Mouse (Mus musculus) G1E-ER4 (cell line): ENCODE measurements around the gene Cpeb3. TPM values are rescaled to one million over a fixed set of nuclear protein-coding genes. Genes with fewer than 3 reads are reported as not detected.

Source experiments
- GATA1 ChIP-seq: IDR thresholded peaks from one replicate; pipeline ENCODE4 v1.8.0; 2012; ENCODE audit warnings: low read length, inconsistent platforms
- polyA plus RNA-seq: library from polyadenylated mRNA; stranded (reverse); fragments of >175 nt; gene quantifications from 2 replicates; pipeline ENCODE4 v1.2.3, GENCODE M21; 2012

Gene Cpeb3
- polyA plus RNA-seq, 1 experiment = 1.7 TPM

- no peak for TF ChIP-seq GATA1
Observed at GRCm38 (mm10) chr19:37175436-37175805, 33.0 kb downstream of the Cpeb3 start.

- no peak for TF ChIP-seq GATA1
Observed at GRCm38 (mm10) chr19:37174716-37175435, 33.5 kb downstream of the Cpeb3 start.

GRCm38 (mm10) chr19:37174116-37174715, 34.2 kb downstream of the Cpeb3 start:
- no peak for TF ChIP-seq GATA1

DNA sequence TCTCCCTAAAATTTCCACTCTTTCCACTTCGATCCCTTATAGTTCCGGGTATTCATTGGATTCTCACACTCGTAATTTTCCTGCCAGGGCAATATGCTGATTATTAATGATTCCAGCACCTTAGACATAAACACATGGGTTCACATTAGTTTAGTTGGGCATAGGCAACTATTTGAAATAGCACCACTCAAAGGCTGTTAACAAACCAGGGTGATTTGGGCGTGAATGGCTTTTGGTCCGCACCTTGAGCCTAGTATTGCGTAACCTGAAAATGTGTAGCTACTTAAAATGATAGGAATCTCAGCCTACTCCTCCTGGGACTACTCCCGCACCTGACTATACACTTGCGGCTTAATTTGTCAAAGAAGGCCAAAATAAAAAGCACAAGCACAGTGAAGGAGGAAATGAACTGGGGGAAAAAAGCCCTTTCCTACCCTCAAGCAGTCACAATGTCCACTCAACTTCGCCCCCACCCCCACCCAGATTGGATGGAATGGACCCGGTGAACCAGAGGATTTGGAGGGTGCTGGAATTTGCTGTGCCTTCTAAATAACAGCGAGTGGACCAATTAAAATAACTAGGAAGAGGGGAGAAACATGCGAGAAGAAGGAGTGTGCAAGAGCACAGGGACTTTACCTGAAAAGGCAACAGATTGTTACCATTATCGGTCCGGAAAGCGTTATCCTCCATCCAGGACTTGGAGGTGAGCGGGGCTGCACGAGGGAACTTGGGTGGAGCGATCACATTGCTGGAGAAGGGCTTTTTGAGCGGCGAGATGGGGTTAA, 34.9 kb downstream of the Cpeb3 start:
- no peak for TF ChIP-seq GATA1

- no peak for TF ChIP-seq GATA1
Observed at GRCm38 (mm10) chr19:37172566-37173130, 35.8 kb downstream of the Cpeb3 start.

- TF ChIP-seq GATA1 = no peak
Observed at GRCm38 (mm10) chr19:37172096-37172495, 36.3 kb downstream of the Cpeb3 start.

- TF ChIP-seq GATA1 = no peak
Observed at GRCm38 (mm10) chr19:37156770-37157336, 51.5 kb downstream of the Cpeb3 start.

DNA sequence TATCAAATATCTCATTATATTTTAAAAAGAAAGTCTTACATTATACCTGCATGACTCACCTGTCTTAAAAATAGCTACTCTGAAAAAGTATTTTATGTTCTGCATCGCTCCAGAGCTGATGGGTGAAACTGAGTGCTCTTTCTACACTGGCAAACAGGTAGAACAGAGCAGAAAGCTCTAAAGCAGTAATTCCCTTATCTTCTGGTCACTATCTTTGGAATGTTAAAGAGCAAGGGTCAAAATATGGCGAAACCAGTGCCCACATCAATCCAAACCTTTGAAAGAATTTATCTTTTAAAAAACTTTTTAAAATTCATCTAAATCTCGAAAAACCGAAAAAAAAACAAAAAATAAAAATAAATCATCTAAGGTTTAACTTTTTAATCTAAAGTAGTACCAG, 52.4 kb downstream of the Cpeb3 start:
- TF ChIP-seq GATA1 = no peak

- TF ChIP-seq GATA1 = no peak
Observed at GRCm38 (mm10) chr19:37147145-37147544, 61.3 kb downstream of the Cpeb3 start.

DNA sequence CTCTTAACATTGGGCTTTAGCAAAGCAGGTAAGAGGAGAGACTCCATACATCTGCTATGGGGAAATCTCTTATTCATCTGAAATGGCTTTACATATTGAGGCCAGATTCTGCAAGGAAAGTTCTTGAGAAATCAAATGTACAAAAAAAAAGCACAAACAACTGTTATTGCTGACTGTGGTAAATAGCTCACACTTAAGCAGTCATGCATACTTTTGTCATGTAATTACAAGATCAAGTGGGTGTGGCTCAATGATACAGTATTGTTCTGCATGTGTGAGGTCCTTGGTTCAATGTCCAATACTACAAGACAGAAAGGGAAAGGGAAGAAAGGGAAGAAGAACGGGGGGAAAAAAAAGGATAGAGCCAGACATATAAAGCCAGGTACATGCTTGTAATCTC, 62.6 kb downstream of the Cpeb3 start:
- TF ChIP-seq GATA1 = no peak

GRCm38 (mm10) chr19:37145401-37145800, 63.0 kb downstream of the Cpeb3 start:
- no peak for TF ChIP-seq GATA1

- TF ChIP-seq GATA1 = peak; percentile 97
Observed at GRCm38 (mm10) chr19:37141623-37142022, 66.8 kb downstream of the Cpeb3 start.

DNA sequence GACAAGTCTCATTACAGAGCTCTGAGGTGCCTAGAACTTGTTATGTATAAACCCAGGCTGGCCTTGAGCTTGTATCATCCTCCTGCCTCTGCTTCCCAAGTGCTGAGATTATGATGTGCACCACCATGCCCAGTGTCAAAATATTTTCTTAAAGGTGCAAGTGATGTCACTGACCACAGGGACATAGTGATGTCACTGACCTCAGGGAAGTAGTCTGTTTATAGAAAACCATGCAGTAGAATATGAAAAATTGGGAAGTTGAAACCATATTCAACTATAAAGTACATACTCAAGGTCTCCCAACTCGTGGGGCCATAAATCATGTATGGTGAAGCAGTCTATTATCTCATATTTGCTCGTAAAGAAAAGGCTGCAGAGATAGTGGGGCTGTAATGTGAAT, 71.3 kb downstream of the Cpeb3 start:
- no peak for TF ChIP-seq GATA1

DNA sequence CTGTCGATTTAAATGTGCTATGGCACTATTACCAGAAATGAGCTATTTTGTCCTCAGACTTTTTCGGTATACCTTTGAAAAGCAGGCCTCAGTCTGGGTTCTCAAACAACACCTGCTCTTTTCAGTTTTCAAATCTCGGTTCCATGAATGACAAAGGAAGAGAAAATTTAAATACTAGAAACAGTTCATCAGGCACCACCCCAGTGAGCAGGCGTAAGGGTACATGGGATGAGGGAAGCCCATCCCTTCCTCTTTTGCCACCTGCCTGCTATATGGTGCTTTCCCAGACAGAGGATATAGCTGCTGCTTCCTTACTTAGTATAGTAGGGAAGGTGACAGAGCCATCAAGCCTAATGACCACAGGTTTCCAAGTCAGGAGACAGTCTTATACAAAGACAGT, 74.7 kb downstream of the Cpeb3 start:
- no peak for TF ChIP-seq GATA1

GRCm38 (mm10) chr19:37131660-37132059, 76.7 kb downstream of the Cpeb3 start:
- no peak for TF ChIP-seq GATA1

DNA sequence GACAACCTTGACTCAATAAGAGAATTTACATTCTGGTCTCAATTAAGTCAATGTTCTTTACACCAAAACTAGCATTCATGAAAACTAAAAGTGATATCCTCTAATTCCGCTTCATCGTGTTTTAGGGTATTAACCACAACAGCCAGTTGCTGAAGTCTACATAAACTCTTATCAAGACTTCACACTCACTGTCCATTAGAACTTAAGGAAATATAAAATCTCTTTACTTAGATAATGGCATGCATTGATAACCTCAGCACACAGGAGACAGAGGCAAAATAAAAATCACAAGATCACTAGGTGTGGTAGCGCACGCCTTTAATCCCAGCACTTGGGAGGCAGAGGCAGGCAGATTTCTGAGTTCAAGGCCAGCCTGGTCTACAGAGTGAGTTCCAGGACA, 79.9 kb downstream of the Cpeb3 start:
- peak; percentile 71 for TF ChIP-seq GATA1
